Mouse (Mus musculus) testis, adult 2 months (tissue): ENCODE measurements around the gene Kifap3. TPM values are rescaled to one million over a fixed set of nuclear protein-coding genes. Genes with fewer than 3 reads are reported as not detected.

Experiments
- H3K27ac ChIP-seq: fragments of 200-500 bp; 2 replicates; pipeline ENCODE4 v1.5.1; 2012; ENCODE audit warnings: low read depth, low read length; ENCODE audit not compliant: control insufficient read depth, insufficient read depth
- H3K27me3 ChIP-seq: fragments of 200-500 bp; 2 replicates; pipeline ENCODE4 v1.6.1; 2012; ENCODE audit warnings: mild to moderate bottlenecking, low read length, moderate library complexity; ENCODE audit not compliant: control insufficient read depth, insufficient read depth
- H3K36me3 ChIP-seq: fragments of 200-500 bp; 2 replicates; pipeline ENCODE4 v1.6.1; 2012; ENCODE audit warnings: mild to moderate bottlenecking, low read length; ENCODE audit not compliant: control insufficient read depth, insufficient read depth
- H3K4me1 ChIP-seq: fragments of 200-500 bp; 2 replicates; pipeline ENCODE4 v1.6.1; 2012; ENCODE audit warnings: low read length; ENCODE audit not compliant: control insufficient read depth, insufficient read depth
- H3K4me3 ChIP-seq: fragments of 200-500 bp; 2 replicates; pipeline ENCODE4 v1.5.1; 2012; ENCODE audit warnings: low read depth, mild to moderate bottlenecking, low read length, moderate library complexity, mixed read lengths; ENCODE audit not compliant: control insufficient read depth
- CTCF ChIP-seq: fragments of 200-500 bp; IDR thresholded peaks from 2 replicates; pipeline ENCODE4 v1.5.1; 2012; ENCODE audit warnings: low read depth, mild to moderate bottlenecking, inconsistent platforms, low read length, moderate library complexity; ENCODE audit not compliant: control insufficient read depth, insufficient read depth, insufficient replicate concordance
- POLR2A ChIP-seq: fragments of 200-500 bp; IDR thresholded peaks from 2 replicates; pipeline ENCODE4 v1.6.1; 2012; ENCODE audit warnings: low read depth, mild to moderate bottlenecking, inconsistent platforms, low read length, moderate library complexity; ENCODE audit not compliant: control insufficient read depth
- polyA plus RNA-seq: library from polyadenylated mRNA; depleted of rRNA; stranded (reverse); fragments of >200 nt; gene quantifications from 2 replicates; pipeline ENCODE4 v1.2.3, GENCODE M21; 2012

The Kifap3 gene
- polyA plus RNA-seq, 1 experiment, result 62.6 TPM

GRCm38 (mm10) chr1:163852884-163853560 lies 73.6 kb downstream of the Kifap3 start:
- H3K27ac ChIP-seq, result no peak overlapping the region
- no peaks in the 10 kb centered on the region for H3K27me3 ChIP-seq
- no peaks in the 10 kb centered on the region for H3K4me1 ChIP-seq
- H3K4me3 ChIP-seq, result no peak overlapping the region
- no peaks in the 10 kb centered on the region for H3K36me3 ChIP-seq
- TF ChIP-seq POLR2A (no peak), CTCF (no peak)

GRCm38 (mm10) chr1:163858420-163858819 lies 79.0 kb downstream of the Kifap3 start:
- Histone ChIP-seq H3K27ac (no peak overlapping the region), H3K36me3 (no peaks in the 10 kb centered on the region), H3K4me1 (no peaks in the 10 kb centered on the region), H3K4me3 (no peak overlapping the region), H3K27me3 (no peaks in the 10 kb centered on the region)
- TF ChIP-seq CTCF, result no peak
- no peak for TF ChIP-seq POLR2A

DNA sequence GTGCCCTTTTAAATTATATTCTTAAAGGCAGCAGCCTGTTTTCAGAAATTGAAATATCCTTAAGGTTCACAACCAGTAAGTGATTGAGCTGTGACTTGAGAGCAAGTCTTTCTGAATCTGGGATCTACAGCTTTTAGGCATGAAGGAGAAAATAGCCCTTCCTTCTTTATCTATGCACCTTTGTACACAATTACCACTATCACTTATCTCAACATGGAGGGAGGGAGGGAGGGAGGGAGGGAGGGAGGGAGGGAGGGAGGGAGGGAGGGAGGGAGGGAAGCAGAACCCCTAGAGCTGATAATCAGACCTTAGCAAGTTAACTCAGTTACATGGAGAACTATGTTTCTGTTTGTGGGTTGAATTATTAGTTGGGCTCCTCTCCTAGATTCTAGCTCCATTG lies 82.2 kb downstream of the Kifap3 start:
- Histone ChIP-seq H3K36me3 (no peaks in the 10 kb centered on the region), H3K4me3 (no peak overlapping the region), H3K27me3 (no peaks in the 10 kb centered on the region), H3K4me1 (no peaks in the 10 kb centered on the region), H3K27ac (no peak overlapping the region)
- TF ChIP-seq POLR2A, result no peak
- TF ChIP-seq CTCF, result no peak

DNA sequence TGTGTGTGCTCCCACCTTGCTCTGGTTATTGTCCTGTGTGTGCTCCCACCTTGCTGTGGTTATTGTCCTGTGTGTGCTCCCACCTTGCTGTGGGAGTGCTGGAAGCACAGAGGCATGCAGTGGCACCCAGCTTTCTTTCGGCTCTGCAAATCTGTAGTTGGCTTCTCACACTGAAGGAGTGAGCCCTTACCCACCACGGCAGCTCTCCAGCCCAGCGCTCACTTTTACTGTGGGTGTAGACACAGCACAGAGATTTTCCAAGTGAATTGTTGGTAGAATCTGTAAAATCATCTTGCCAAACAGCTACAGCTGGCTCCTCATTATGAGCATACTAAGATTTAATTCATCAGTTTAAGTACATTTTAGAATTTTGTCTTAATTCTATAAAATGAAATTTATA lies 93.8 kb downstream of the Kifap3 start:
- no peak overlapping the region for H3K4me3 ChIP-seq
- TF ChIP-seq CTCF (no peak), POLR2A (no peak)
- H3K4me1 ChIP-seq, result no peaks in the 10 kb centered on the region
- no peak overlapping the region for H3K27ac ChIP-seq
- no peaks in the 10 kb centered on the region for H3K27me3 ChIP-seq
- no peaks in the 10 kb centered on the region for H3K36me3 ChIP-seq

- no peak for TF ChIP-seq POLR2A
- no peak for TF ChIP-seq CTCF
- Histone ChIP-seq H3K27ac (no peak overlapping the region), H3K36me3 (no peaks in the 10 kb centered on the region), H3K27me3 (no peaks in the 10 kb centered on the region), H3K4me1 (no peaks in the 10 kb centered on the region), H3K4me3 (no peak overlapping the region)
Observed at GRCm38 (mm10) chr1:163889629-163890028, 110.2 kb downstream of the Kifap3 start.

GRCm38 (mm10) chr1:163893294-163893693 lies 113.9 kb downstream of the Kifap3 start:
- H3K4me1 ChIP-seq, result no peaks in the 10 kb centered on the region
- H3K4me3 ChIP-seq, result no peak overlapping the region
- H3K36me3 ChIP-seq, result no peaks in the 10 kb centered on the region
- no peaks in the 10 kb centered on the region for H3K27me3 ChIP-seq
- H3K27ac ChIP-seq, result no peak overlapping the region
- TF ChIP-seq CTCF, result no peak
- no peak for TF ChIP-seq POLR2A

DNA sequence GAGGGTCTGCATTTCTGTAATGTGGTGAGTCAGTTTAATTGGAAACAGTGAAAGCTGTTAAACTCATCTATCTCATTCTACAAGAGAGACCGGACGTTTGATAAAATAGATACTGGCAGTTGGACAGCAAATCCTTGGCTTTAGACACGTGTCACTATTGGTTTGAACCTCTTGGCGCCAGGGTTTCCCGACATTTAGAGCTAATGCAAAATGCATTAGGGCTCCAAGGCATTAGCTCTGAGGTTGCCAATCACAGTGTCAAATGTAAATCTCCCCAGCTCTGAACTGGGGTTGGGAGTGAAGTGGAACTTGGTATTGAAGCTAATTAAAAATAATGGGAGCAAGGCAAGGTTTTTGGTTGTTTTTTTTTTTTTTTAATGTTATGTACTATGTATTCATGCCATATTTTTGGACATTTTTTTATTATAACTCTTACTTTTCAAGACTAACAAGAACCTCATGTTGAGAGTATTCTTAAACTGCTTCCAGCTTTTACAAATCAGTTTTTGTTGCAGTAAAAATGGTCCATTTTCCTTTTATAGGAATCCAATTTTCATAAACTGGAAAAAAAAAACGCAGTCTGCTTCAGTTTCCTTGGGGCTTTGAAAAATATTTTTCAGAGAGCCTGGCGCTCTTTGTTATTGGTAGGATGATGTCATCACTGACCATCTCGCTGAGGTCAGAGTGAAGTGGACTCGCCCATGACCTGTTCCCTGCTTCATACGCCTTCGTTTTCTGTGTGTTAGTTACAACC lies 114.6 kb downstream of the Kifap3 start:
- no peak overlapping the region for H3K4me3 ChIP-seq
- no peaks in the 10 kb centered on the region for H3K27me3 ChIP-seq
- no peaks in the 10 kb centered on the region for H3K36me3 ChIP-seq
- TF ChIP-seq CTCF, result no peak
- no peak for TF ChIP-seq POLR2A
- no peaks in the 10 kb centered on the region for H3K4me1 ChIP-seq
- H3K27ac ChIP-seq, result no peak overlapping the region
